Mouse (Mus musculus): ENCODE data around the gene Rab11a. TPM values are rescaled to one million over a fixed set of nuclear protein-coding genes. Genes with fewer than 3 reads are reported as not detected.
A peak's percentile ranks its signal among the peaks of the same experiment; 100 is the strongest.
"Not testable (repeated sequence)": the region's sequence is repeated elsewhere in the genome, so short reads cannot be mapped to it uniquely, and the experiment has no call there.

Rab11a gene
- polyA plus RNA-seq, 1 experiment = 793 TPM

DNA sequence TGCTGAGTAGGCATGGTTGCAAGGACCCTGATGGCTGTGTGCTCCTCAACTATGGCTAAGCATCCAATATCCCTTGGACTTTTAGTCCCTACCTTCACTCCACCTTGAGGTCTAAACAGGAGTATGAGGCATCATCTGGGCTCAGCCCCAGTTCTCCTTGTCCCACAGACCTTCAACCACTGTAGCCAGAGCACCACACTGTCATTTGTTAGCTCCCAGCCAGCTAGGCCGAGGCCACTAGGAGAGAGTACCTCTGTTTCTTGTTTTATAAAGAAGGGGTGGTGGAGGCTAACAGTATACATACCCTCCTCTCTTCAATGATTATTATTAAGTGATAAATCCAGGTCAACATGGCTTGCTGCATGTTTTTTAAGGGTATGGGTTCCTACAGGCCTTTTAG is 39.0 kb downstream of the Rab11a start:
- Histone ChIP-seq H3K9me3 (no peaks in the 10 kb centered on the region), H3K4me3 (replicated peaks) (no peak overlapping the region), H3K36me3 (replicated peaks; ENCODE audit: low read length) (peaks cover 100% of the 10 kb centered on the region), H3K4me1 (peaks cover 50% of the 10 kb centered on the region), H3K27me3 (replicated peaks) (no peaks in the 10 kb centered on the region)
- no peak for TF ChIP-seq FLI1 (IDR thresholded peaks at IDR 0.05; ENCODE audit: low read length)
- no peak for TF ChIP-seq GATA1 (IDR thresholded peaks at IDR 0.05; ENCODE audit: borderline replicate concordance, low read length)

DNA sequence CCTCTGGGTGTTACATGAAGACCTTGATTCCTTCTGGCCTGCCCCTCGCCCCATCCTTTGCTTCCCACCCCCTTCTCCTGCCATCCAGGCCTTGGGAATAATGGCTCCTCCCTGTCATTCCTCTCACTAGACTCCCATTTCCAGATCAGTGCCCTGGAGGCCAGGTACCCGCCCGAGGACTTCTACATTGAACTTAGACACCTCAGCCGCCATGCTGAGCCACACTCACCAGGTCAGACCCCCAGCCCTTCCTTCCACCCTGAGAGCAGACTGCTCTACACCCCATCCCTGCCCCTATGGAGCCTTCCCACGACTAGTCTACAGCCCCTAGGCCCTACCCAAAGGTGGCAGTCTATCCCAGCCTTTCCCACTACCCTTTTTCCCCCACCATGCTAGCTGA is 39.9 kb downstream of the Rab11a start:
- TF ChIP-seq FLI1 (IDR thresholded peaks at IDR 0.05; ENCODE audit: low read length) = no peak
- TF ChIP-seq GATA1 (IDR thresholded peaks at IDR 0.05; ENCODE audit: borderline replicate concordance, low read length) = no peak
- H3K4me3 ChIP-seq (replicated peaks) = no peak overlapping the region
- peaks cover 48% of the 10 kb centered on the region for H3K4me1 ChIP-seq
- no peaks in the 10 kb centered on the region for H3K9me3 ChIP-seq
- peaks cover 100% of the 10 kb centered on the region for H3K36me3 ChIP-seq (replicated peaks; ENCODE audit: low read length)
- no peaks in the 10 kb centered on the region for H3K27me3 ChIP-seq (replicated peaks)

DNA sequence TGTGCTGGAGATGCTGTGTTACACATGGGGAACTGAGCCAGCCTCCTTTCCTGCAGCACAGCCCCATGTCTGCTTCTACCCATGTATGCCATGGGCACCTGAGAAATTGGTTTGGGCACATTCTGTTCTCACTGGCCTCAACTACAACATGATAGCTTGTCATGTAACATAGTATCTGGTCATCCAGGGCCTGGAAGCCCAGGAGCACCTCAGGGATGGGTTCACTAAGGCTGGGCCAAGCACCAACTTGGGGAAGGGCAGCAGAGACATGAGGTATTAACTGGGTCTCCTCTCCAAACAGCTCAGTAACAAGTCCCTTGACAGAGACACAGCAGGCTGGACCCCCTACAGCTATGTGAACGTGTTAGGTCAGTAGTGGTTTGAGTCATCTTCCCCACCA is 40.6 kb downstream of the Rab11a start:
- H3K4me1 ChIP-seq = peaks cover 47% of the 10 kb centered on the region
- no peaks in the 10 kb centered on the region for H3K27me3 ChIP-seq (replicated peaks)
- H3K4me3 ChIP-seq (replicated peaks) = no peak overlapping the region
- no peaks in the 10 kb centered on the region for H3K9me3 ChIP-seq
- peaks cover 100% of the 10 kb centered on the region for H3K36me3 ChIP-seq (replicated peaks; ENCODE audit: low read length)
- TF ChIP-seq GATA1 (IDR thresholded peaks at IDR 0.05; ENCODE audit: borderline replicate concordance, low read length) (no peak), FLI1 (IDR thresholded peaks at IDR 0.05; ENCODE audit: low read length) (no peak)

DNA sequence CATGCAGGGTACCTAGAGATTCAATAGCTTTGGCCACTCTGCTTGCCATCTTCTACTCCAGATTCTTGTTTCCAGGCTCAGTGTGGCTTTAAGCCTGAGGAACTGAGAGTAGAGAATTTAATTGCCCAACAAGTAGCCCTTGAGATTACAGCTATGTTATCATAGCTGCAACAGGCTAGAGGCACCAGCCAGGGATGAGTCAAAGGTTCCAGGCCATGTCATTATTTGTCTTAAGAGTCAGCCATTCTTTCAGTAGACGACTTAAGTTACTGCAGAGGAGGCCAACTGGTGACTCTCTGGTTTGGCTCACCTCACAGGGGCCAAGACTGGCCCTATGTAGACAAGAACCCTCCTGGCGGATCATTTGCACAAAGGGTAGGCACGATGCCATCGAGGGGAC is 41.2 kb downstream of the Rab11a start:
- Histone ChIP-seq H3K9me3 (no peaks in the 10 kb centered on the region), H3K27me3 (replicated peaks) (no peaks in the 10 kb centered on the region), H3K36me3 (replicated peaks; ENCODE audit: low read length) (peaks cover 100% of the 10 kb centered on the region), H3K4me1 (peaks cover 48% of the 10 kb centered on the region), H3K4me3 (replicated peaks) (no peak overlapping the region)
- no peak for TF ChIP-seq GATA1 (IDR thresholded peaks at IDR 0.05; ENCODE audit: borderline replicate concordance, low read length)
- TF ChIP-seq FLI1 (IDR thresholded peaks at IDR 0.05; ENCODE audit: low read length) = no peak

DNA sequence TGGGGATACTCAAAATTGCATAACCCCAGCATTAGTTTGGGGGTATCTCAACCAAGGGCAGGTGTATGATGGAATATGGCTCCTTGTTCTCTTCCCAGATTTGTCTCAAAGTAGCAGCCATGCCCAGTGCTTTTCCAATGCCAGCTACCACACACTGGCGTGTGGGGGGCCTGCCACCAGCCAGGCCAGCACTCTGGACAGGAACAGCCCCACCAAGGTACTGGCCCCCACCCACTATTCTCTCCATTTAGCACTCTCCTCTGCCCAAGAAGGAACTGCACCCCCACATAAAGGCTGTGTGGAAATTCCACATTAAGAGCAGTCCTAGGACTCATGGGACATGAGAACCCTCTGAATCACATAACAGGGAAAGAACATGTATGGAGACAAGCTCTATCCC is 42.3 kb downstream of the Rab11a start:
- no peak overlapping the region for H3K4me3 ChIP-seq (replicated peaks)
- H3K27me3 ChIP-seq (replicated peaks) = no peaks in the 10 kb centered on the region
- H3K9me3 ChIP-seq = no peaks in the 10 kb centered on the region
- TF ChIP-seq GATA1 (IDR thresholded peaks at IDR 0.05; ENCODE audit: borderline replicate concordance, low read length) = no peak
- no peak for TF ChIP-seq FLI1 (IDR thresholded peaks at IDR 0.05; ENCODE audit: low read length)
- peaks cover 48% of the 10 kb centered on the region for H3K4me1 ChIP-seq
- peaks cover 99% of the 10 kb centered on the region for H3K36me3 ChIP-seq (replicated peaks; ENCODE audit: low read length)

DNA sequence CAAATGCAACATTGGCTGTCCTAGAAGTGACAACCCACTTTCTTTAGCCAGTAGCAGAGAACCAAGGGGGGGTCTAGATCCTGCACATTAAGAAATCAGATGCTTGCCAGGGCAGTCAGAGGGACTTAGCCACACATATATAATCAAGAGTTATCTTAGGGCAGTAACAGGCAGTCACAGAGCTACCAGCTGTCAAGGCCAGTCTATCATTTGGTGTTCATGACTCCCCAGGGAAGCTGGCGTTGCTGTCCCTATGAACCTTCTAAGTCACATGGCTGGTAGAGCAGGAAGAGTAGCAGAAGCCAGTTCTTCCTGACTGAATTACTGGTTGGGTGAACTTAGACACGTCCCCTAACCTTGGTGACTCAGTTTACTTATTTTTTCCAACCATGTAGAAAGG is 44.5 kb downstream of the Rab11a start:
- peaks cover 54% of the 10 kb centered on the region for H3K4me1 ChIP-seq
- no peak overlapping the region for H3K4me3 ChIP-seq (replicated peaks)
- no peaks in the 10 kb centered on the region for H3K27me3 ChIP-seq (replicated peaks)
- no peak for TF ChIP-seq GATA1 (IDR thresholded peaks at IDR 0.05; ENCODE audit: borderline replicate concordance, low read length)
- TF ChIP-seq FLI1 (IDR thresholded peaks at IDR 0.05; ENCODE audit: low read length) = no peak
- peaks cover 99% of the 10 kb centered on the region for H3K36me3 ChIP-seq (replicated peaks; ENCODE audit: low read length)
- no peaks in the 10 kb centered on the region for H3K9me3 ChIP-seq

DNA sequence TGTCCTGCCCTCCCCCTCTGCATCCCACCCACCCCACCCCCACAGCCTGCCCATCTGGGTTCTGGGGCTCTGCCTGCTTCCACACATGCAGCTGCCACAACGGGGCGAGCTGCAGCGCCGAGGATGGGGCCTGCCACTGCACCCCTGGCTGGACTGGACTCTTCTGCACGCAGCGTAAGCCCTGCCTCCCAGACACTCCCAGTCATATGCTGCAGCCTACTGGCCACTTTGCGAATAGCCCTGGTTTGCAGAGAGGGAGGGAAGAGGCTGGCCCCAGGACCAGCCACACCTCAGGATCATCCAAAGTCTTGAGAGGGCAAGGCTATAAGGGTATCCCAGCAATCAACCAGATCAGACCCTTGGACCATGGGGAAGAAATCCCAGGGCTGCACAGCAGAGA is 46.4 kb downstream of the Rab11a start:
- H3K36me3 ChIP-seq (replicated peaks; ENCODE audit: low read length) = peaks cover 96% of the 10 kb centered on the region
- TF ChIP-seq GATA1 (IDR thresholded peaks at IDR 0.05; ENCODE audit: borderline replicate concordance, low read length) = no peak
- TF ChIP-seq FLI1 (IDR thresholded peaks at IDR 0.05; ENCODE audit: low read length) = no peak
- H3K9me3 ChIP-seq = no peaks in the 10 kb centered on the region
- no peaks in the 10 kb centered on the region for H3K27me3 ChIP-seq (replicated peaks)
- H3K4me3 ChIP-seq (replicated peaks) = no peak overlapping the region
- H3K4me1 ChIP-seq = peaks cover 43% of the 10 kb centered on the region

DNA sequence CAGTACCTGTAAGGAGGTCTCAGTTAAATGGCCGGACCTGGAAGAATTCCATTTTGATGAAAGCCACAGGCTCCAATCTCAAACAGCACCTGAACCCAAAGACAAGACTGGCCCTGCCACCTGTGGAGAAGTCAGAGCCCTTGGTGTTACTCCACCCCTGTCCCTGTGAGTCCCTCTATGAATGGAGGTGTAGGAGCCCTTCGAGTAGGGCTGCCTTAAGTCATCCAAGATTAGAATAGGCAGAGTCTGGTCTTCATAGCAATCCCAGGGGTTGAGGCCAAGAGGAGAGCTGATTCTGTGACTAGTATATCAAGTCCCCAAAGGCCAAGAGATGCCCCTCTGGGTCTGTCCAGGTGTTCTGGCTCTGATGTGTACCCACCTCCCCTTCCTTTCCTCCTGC is 46.8 kb downstream of the Rab11a start:
- no peaks in the 10 kb centered on the region for H3K27me3 ChIP-seq (replicated peaks)
- H3K9me3 ChIP-seq = no peaks in the 10 kb centered on the region
- peaks cover 43% of the 10 kb centered on the region for H3K4me1 ChIP-seq
- TF ChIP-seq GATA1 (IDR thresholded peaks at IDR 0.05; ENCODE audit: borderline replicate concordance, low read length) (no peak), FLI1 (IDR thresholded peaks at IDR 0.05; ENCODE audit: low read length) (no peak)
- peaks cover 96% of the 10 kb centered on the region for H3K36me3 ChIP-seq (replicated peaks; ENCODE audit: low read length)
- no peak overlapping the region for H3K4me3 ChIP-seq (replicated peaks)

DNA sequence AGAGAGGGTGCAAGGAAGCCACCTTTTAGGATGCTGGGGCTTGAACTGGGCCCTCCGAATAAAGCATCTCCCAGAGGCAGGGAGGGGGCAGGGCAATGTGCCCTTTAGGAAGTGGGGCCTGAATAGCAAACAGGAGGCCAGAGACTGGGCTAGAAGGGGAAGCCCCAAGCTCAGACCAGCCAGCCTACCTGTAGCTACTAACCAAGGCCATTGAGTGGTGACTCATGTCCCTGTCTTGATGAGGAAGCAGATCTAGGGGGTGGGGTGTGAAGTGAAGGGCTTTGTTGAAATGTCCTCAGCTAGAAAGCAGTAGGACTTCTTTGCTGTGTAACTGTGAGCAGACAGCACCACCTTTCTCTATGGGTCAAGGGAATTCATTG is 49.6 kb downstream of the Rab11a start:
- Histone ChIP-seq H3K9me3 (no peaks in the 10 kb centered on the region), H3K27me3 (replicated peaks) (no peaks in the 10 kb centered on the region), H3K36me3 (replicated peaks; ENCODE audit: low read length) (peaks cover 90% of the 10 kb centered on the region), H3K4me1 (peaks cover 52% of the 10 kb centered on the region), H3K4me3 (replicated peaks) (no peak overlapping the region)
- no peak for TF ChIP-seq FLI1 (IDR thresholded peaks at IDR 0.05; ENCODE audit: low read length)
- no peak for TF ChIP-seq GATA1 (IDR thresholded peaks at IDR 0.05; ENCODE audit: borderline replicate concordance, low read length)

DNA sequence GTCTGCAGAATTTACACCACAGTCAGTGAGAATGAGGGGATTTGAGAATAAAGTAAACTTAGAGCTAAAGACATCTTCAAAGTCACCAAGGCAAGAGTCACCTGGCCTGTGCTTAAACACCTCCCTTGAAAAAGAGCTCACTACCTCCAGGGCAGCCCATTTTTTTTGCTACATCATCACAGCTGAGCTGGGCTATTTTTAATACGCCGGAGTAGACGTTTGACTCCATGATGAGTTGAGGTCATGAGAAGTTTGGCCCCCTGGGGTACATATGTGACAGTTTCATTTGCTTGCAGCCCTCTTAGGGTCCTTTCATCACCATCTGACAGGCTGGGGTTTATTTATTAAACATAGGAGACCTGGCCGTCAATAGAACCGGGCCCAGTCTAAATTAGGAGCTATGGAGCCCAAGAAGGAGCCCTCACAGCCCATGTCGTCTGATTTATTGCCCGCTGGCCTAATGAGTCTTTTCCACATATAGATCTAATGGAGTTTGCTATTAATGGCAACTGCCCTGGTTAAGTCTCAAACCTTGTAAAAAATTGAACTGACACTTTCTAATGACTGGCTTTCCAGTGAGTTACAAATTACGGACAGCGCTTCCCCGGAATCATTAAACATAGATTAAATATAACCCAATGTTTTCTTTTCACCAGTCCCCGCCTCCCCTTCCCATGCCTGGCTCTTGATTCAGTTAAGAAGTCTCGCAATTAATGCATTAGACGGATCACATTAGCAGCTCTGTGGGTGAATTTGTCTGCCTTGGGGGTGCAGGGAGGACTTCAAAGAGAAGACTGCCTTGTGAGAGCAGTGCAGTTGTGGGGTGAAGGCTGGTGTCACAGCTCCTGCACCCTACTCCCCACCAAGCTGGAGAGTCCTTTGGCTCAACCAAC is 50.2 kb downstream of the Rab11a start:
- TF ChIP-seq FLI1 (IDR thresholded peaks at IDR 0.05; ENCODE audit: low read length) (no peak), GATA1 (IDR thresholded peaks at IDR 0.05; ENCODE audit: borderline replicate concordance, low read length) (no peak)
- H3K27me3 ChIP-seq (replicated peaks) = no peaks in the 10 kb centered on the region
- H3K36me3 ChIP-seq (replicated peaks; ENCODE audit: low read length) = peaks cover 90% of the 10 kb centered on the region
- H3K4me1 ChIP-seq = peaks cover 55% of the 10 kb centered on the region
- no peak overlapping the region for H3K4me3 ChIP-seq (replicated peaks)
- no peaks in the 10 kb centered on the region for H3K9me3 ChIP-seq

DNA sequence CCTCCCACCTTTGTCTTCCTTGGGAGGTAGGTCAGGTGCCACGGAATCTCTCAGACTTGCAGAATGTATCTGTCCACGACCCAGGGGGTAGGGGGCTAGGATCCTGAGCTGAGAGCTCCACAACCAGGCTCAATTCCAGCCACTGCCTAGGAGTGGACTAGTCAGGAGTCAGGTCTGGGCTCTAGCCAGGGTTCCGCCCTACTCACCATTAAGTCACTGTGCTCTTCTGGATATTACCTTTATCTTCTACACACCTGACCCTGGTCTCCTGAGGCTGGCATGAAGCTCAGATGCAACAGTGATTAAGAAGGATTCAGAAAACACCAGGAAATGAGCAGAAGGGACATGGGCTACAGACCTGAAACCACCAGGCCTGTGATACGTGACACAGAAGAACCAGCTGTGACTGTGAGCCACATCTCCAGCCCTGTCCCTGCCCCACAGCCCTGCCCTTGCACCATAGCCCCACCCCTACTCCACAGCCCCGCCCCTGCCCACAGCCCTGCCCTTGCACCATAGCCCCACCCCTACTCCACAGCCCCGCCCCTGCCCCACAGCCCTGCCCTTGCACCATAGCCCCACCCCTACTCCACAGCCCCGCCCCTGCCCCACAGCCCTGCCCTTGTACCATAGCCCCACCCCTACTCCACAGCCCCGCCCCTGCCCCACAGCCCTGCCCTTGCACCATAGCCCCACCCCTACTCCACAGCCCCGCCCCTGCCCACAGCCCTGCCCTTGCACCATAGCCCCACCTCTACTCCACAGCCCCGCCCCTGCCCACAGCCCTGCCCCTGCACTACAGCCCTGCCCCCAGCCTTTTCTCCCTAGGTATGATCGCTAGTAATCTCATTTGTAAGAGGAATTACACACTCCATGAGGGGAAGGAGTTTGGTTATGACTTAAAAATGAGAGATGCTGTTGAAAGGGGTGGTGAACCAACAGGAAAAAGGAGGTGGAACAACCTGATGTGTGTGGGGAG is 65.9 kb downstream of the Rab11a start:
- H3K36me3 ChIP-seq (replicated peaks; ENCODE audit: low read length) = peaks cover 13% of the 10 kb centered on the region
- H3K4me3 ChIP-seq (replicated peaks) = peak overlapping the region; percentile 72
- not testable (repeated sequence) for H3K9me3 ChIP-seq
- H3K4me1 ChIP-seq = peaks cover 45% of the 10 kb centered on the region
- peaks cover 39% of the 10 kb centered on the region for H3K27me3 ChIP-seq (replicated peaks)

Data from megakaryocyte, embryonic 14.5 days (primary cell).